Mouse (Mus musculus): Measurements from ENCODE around the gene Tmem150a.

The Tmem150a gene

DNA sequence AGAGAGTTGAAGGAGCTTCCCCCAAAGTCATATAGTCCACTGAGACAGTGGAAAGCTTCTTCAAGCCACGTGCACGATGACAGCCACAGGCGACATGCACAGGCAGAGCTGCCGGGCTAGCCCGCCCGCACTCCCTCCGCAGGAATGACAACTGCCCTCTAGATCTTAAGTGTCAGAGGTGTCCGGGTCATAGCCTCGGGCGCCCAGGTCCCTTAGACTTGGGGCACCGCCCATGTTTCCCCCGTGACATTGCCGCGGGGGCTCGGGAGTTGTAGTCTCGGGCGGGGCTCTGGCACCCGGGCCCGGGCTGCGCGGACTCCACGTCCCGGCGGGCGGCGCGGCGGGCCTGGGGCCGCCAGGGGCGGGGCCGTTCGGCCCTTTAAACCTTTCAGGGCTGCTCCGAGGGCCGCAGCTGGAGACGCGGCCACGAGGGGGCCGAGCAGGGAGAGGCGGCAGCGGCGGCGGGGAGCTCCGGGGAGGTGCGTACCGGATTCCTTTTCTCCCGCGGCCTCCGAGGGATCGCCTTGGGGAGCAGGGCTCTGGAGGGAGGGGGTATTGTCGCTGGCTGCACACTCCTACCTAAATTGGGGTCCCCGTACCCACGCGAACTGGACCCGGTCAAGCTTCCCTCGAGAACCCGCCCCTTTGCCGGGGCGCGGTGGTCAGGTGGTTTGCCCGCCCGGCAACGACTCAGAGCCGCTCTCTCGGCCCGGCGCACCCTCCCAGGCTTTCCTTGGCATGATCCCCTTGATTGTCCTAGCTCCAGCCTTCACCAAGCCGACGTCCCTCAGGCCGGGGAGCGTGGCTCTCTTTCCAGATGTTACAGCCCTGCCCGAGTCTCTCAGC, at the start of gene Tmem150a:
Tmem150a (plus strand) TSS at position 382 of the 846 bp plus-strand sequence.
- DNase-seq (ENCODE audit: low read depth, low spot score) = peak; percentile 73

DNA sequence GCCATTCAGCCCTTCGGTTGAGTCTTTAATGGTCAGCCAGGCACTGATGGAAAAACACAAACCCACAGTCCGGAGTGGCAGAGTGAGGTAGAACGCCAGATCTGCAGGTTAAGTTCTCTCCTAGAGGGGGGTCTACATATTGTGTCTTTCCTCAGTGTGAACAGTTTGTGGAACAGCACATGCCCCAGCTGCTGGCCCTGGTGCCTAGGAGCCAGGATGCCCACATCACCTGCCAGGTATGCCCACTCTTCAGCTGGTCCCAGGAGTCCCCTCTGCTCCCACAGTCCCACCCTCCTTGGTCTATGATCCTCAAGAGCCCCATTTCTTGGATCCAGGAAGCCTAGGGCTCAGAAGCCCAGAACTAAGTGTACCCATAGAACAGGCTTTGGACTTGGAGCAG, 43.0 kb upstream of the Tmem150a start:
- DNase-seq (ENCODE audit: low read depth, low spot score) = no peak

DNA sequence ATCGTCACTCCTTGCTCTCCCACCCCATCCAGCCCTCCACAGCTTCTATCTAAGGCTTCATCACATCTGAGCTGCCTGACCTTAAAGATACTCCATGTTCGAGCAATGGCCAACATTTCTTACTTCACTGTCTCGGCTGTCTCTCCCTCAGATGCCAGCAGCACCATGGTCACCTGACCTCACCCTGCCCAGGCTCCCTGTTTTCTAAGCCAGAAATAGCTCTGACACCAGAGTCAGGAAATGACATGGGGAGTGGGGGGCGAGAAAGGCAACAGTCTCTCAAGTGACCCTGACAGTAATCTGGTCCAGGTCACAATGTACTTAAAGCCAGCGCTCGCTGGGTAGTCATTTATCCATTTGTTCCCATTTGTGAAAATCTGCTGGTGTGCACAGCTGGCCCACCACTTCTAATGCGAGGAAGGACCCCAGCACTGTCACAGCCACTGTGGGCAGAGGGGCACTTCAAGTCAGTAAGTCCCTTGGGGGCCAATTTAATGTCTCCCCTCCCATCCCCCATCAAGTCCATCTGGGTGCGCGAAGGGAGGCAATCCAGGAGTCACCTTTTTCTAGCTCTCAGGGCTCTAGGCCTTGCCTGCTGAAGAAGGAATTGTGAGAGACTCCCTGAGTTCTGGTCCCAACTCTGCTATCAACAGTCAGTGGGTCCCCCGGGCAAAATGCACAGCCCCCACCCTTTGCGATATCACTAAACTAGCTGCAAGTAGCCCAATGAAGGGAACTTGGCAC, 42.0 kb upstream of the Tmem150a start:
- DNase-seq (ENCODE audit: low read depth, low spot score) = no peak

DNA sequence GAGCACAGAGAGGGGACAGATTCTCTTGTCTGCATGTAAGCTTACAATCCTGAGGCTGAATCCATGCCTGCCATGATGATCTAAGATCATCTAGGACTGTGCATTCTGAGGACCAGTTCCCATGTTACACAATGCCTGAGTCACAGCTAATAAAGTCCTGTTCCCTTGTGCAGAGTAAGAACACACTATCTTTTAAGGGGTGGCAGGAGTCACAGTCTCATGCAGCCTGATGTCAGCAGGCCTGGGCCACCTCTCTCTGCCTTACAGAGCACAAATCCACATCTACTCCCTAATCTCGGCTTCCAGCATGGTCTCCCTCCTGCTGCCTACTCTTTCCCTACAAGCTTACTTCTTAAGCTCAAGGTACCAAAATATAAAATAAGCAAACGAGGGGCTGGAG, 39.9 kb upstream of the Tmem150a start:
- no peak for DNase-seq (ENCODE audit: low read depth, low spot score)

DNA sequence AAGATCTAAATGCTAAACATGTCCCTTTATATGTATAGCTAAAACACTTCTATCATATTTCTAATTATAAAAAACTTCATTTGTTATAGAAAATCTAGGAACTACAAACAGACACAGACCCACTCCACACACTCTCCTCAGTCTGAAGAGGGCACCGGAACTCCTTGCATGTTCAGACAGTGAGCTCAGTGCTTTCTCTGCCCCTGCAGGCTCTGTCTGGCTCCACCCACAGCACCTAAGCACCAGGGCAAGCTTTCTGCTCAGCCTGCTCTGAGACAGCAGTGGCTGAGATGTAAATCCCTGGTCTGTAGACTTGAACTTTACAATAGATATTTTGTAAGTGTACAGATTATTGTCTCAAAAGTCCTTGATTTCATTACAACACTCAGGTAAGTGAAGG, 39.2 kb upstream of the Tmem150a start:
- DNase-seq (ENCODE audit: low read depth, low spot score) = no peak

DNA sequence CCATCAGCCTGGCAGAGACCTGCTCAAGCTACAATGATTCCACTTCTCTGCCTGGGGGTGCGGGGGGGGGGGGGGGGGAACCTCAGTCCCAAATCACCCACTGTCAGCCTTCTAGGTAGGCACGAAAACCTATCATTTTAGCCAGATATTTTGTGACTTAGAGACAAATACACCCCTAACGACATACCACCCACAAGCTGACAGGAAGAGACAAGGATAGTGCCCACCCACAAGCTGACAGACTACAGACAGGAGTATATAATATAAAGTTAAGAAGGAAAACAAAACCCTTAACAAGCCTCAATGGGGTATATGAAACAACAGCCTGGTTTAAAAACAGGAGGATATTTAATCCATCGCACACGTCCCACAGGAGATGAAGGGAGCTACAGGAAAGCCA, 36.8 kb upstream of the Tmem150a start:
- DNase-seq (ENCODE audit: low read depth, low spot score) = no peak

DNA sequence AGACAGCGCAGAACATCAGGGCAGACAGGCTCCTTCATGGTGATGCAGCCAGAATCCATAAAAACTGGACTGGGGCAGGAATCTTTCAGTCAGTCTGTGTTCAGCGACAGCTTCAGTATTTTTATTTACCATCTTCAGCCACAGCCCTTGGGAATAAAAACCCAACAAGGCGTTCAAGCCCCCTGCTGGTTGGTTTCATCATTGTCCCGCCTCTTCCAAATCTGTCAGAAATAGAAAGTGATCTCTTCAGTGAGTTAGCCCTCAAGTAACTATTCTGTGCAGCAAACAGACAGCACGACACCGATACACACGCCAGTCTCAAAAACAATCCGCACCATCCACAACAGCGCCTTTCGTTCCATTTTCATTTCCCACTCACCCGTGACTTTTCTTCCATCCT, 36.2 kb upstream of the Tmem150a start:
- DNase-seq (ENCODE audit: low read depth, low spot score) = peak; percentile 56

DNA sequence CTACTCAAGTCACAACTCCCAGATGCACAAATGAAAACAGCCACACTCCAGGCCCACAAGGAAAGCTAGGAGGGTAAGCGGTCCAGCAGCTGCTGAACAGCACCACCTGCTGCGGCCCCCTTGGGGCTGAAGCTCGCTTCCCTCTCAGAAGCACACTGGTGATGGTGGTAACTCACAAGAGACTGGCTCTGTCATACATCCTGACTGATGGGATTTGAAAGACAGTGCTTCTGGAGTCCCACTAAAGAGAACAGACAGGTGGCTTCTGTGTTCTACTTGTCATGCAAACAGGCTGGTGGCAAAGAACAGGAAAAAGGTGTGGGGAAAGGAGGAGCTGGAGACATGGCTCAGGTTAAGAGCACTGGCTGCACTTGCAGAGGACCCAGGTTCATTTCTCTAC, 32.3 kb upstream of the Tmem150a start:
- DNase-seq (ENCODE audit: low read depth, low spot score) = no peak

DNA sequence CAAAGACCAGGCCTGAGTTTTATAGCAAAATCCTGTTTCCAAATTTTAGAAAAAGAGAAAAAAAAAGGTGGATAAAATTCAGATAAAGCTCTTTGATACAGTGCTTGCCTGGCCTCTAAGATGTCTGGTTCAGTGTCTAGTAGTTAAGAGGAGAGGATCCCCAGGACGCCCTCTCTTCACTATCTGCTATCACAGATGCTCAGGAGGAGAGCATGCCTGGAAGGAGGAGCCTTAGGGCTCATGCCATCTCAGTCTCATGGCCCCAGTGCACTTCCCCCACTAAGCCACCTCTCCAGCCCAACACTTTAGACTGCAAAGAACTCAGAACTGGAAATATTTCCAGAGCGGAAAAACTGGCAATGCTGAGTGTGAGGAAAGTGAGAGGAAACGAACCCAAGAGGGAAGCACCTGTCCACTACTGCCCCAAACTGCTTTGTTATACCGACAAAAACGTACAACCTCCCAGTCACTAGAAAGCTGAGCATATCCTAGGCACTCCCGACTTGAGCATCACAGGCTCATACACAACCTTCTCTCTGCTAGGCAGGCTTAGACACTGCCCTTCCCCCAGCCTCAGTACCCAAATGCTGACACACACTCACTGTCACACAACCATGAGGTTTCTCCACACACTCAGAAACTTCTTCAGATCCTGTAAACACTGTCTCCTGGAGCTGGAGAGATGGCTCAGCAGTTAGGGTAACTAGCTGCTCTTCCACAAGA, 31.3 kb upstream of the Tmem150a start:
- no peak for DNase-seq (ENCODE audit: low read depth, low spot score)

DNA sequence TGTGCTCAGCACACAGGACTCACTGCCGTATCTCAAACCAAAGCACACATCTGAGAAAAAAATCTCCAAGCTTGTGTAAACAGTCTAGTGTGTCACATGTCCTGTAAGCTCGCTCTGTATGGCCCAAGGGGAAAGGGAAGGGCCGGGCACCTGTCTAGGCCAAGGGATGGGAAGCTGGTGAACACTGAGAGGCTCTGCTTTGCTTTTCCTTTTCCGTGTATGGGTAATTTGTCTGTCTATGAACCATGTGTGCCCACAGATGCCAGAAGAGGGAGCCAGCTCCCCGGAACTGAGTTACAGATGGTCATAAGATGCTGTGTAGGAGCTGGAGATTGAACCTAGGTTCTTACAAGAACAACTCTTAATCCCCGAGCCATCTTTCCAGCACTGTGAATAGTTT, 29.0 kb upstream of the Tmem150a start:
- DNase-seq (ENCODE audit: low read depth, low spot score) = peak; percentile 52

DNA sequence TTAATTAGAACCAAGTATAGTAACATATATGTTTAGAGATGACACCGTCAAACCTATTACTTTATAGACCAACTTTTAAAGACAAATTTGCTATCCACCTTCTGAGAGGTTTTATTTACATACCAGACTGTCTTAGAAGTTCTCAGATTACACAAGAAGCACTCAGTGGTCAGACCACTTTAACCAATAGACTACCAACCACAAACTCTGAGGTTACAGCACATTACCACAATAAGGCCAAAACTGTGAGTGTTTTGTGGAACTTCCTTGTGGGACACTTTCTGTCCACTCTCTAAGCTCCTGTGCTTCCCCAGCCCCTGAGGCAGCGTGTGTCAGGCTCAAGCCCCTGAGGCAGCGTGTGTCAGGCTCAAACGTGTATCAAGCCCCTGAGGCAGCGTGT, 26.2 kb upstream of the Tmem150a start:
- DNase-seq (ENCODE audit: low read depth, low spot score) = no peak

DNA sequence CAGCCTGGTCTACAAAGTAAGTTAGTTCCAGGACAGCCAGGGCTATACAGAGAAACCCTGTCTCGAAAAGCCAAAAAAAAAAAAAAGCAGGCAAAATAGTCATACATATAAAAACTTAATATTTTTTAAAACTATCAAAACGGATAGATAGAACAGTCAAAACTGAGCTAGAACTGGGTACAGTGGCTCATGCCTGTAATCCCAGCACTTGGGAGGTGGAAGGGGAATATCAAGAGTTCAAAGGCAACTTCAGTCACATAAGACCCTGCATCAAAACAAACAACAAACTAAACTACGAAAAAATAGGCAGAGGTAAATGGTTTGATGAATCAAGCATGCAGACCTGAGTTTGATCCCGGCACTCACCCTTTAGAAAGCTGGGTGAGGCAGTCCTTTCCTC, 25.1 kb upstream of the Tmem150a start:
- DNase-seq (ENCODE audit: low read depth, low spot score) = no peak

DNA sequence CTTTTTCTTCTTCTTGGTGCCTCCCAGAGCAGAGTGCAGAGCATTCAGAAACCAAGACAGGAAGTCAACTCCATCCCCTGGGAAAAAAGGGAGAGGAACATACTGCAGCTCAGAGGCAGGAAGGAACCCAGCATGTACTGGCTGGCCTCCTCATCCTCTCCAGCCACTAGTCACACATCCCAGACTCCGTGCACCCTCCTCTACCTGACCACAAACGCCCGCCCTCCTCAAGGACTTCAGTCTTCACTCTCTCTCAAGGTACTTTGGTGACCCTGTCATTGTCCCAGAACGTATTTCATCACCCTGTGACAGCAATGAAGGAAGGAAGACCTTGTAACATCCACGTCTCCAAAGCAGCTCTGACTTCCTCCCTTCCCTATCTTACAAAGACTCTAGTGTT, 22.1 kb upstream of the Tmem150a start:
- no peak for DNase-seq (ENCODE audit: low read depth, low spot score)

DNA sequence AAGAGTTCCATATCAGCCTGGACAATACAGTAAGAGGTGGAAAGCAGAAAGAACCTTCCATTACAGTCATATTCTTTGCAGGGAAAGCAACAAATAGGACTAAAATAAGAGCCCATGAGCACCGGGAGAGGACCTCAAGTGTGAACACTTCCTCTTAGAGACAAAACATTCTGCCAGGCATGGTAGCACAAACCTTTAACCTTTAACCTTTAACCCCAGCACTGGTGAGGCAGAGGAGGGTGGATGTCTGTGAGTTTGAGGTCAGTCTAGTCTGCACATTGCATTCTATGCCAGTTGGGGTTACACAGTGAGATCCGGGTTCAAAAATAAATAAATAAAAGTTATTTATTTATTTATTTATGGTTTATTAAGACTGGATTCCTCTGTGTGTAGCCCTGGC, 14.8 kb upstream of the Tmem150a start:
- no peak for DNase-seq (ENCODE audit: low read depth, low spot score)

DNA sequence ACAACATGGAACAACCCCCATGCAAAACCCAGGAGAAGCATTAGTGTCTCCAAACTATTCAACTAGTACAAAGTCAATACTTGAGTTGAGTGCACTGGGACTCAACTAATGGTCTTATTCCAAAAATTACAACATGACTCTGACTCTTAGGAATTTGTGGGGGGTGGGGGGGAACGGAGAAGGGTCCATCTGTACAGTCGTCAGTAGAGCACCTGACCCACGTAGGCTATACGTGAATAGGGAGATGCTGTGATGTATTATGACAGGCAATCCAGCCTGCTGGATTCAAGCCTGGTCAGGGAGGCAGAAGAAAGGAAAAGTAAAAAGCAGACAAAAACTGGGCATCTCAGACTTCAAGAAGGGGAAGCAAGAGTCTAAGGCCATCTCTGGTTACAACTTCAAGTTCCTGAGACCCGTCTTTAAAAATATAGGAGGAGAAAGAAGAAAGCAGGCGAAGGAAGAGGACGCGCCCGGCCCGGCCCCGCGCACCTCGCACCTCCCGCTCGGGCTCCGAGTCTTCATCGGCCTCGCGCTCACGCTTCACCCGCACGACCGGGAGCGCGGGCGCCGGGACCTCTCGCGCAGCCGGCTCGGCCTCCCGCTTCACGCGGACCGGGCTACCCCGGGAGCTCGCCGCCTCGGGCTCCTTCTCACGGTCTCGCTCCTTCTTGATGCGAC, 10.7 kb upstream of the Tmem150a start:
- peak; percentile 65 for DNase-seq (ENCODE audit: low read depth, low spot score)

DNA sequence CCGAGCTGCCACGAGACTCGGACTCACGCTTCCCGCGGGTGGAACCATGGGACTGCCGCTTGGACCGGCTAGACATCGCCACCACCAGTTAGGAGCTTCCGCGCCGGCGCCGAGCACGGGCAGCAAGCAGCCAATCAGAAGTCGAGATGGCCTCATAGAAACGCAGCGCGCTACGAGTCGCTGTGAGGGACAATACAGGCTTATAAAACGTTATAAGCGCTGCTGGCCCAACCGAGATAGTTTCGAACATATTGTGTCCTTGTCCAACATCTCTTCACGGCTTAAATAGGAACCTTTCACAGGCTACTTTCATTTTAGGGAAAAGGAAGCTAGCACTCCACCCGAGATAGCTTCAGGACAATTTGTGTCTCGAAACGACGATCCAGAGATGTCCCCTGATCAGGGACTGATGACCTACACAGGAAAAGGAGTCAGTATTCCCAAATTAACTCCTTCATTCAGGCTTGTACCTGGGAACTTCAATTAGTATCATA, 10.1 kb upstream of the Tmem150a start, which contains the start of gene Usp39:
Usp39 (minus strand) TSS at position 111 of the 494 bp plus-strand sequence.
- peak; percentile 98 for DNase-seq (ENCODE audit: low read depth, low spot score)

DNA sequence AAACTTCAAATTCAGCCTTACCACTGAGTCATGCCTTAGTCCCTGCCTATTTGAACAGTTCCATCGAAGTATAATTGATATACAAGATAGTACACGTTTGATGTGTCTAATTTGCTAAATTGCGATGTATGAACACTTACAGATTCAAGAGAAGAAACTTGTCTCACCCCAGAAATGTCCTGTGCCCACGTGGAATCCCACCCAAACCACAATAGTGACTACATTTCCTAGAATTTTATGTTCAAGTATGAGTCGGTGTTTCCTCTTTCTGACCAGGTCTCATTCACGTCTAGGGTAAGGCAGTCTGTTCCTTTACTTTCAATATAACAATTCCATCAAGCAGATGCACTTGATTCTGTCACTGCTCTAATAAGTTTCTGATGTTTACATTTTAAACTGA, 9.6 kb upstream of the Tmem150a start:
- DNase-seq (ENCODE audit: low read depth, low spot score) = no peak

DNA sequence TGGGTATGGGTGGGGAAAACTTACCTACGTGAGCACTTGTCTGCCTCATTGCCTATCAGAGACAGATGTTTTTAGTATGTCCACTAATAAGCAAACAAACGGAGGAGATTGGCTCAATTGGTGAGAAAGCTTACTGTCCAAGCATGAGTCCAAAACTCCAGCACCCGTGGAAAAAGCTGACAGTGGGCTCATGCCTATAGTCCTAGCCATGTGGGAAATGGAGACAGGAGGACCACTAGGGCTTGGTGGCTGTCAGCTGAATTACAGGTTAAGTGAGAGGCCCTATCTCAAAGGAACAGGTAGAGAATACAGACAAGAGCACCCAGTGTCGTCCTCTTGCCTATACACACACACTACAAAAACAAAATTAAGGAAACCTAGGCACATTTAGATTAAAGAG, 9.0 kb upstream of the Tmem150a start:
- DNase-seq (ENCODE audit: low read depth, low spot score) = no peak

DNA sequence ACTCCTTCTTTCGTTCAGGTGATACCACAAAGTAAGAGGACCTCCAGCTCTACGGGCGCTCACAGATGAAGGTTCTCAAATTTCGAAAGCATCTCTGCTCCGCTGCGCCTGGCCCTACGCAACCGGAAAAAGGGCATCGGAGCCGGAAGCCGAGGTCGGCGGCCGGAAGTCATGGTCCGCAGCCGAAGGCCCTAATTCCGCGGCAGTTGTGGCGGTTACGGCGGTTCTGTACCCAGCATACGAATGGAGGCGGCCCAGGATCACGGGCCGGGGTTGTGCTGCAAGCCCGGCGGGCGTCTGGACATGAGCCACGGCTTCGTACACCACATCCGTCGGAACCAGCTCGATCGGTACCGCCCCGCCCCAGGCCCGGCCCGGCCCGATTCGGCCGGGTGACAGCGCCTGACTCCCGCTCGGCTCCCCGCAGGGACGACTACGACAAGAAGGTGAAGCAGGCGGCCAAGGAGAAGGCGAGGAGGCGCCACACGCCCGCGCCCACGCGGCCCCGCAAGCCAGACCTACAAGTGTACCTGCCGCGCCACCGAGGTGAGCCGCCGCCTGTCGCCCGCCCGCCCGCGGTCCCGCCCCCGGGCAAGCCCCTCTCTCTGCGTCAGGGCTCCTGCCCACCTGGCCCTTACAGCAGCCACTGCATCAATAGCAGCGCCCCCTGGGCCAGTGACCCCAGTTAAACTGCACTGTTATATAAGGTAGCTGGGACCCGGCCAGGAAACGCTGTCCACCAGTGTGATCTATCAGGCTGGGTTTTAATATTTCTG, 7.9 kb upstream of the Tmem150a start, which contains the start of gene 0610030E20Rik:
0610030E20Rik (plus strand) TSS at position 152 of the 776 bp plus-strand sequence.
- peak; percentile 84 for DNase-seq (ENCODE audit: low read depth, low spot score)

DNA sequence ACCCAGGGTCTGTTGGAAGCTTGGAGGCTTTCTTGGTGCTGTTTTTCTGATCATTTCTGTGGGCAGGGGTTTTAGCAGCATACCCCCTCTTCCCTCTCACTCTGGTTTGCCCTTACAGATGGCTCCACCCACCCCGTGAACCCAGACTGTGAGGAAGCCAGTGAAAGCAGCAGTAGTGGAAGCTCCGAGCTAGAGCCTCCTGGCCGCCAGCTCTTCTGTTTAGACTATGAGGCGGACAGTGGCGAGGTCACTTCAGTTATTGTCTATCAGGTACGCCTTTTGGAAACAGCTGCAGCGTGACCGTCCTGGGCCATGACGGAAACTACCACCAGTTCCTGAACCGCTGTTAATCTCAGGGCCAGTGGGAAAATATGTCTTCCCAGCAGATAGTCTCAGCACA, 6.8 kb upstream of the Tmem150a start:
- DNase-seq (ENCODE audit: low read depth, low spot score) = no peak

DNA sequence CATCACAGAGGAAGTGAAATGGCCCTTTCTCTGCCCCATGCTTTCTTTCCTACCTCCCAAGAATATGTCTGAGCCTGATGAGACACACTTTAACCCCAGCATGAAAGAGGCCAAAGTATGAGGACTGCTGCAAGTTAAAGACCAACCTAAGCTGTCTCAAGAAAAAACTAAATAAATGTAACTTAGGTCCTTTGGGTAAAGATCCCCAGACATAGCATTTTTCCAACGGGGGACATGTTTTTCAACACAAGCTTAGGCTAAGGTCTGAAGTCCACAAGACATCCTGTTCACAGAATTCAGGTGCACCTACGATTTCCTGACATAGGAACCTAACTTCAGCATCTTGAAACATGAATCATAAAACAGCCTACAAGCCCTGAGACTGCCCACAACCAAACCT, 5.0 kb upstream of the Tmem150a start:
- DNase-seq (ENCODE audit: low read depth, low spot score) = no peak

Measured in 3T3-L1 (cell line).